Mouse (Mus musculus) G1E (cell line): ENCODE data around the gene Cog5. TPM values are rescaled to one million over a fixed set of nuclear protein-coding genes. Genes with fewer than 3 reads are reported as not detected.
"Not testable (repeated sequence)": the region's sequence is repeated elsewhere in the genome, so short reads cannot be mapped to it uniquely, and the experiment has no call there.

ENCODE experiments used
- ATAC-seq: 2 replicates; pipeline ENCODE4 v1.8.0; 2016; ENCODE audit warnings: mild to moderate bottlenecking; ENCODE audit not compliant: insufficient number of reproducible peaks, poor library complexity, low FRiP score, severe bottlenecking; ENCODE audit errors: extremely low read depth
- DNase-seq: peaks from one replicate; pipeline ENCODE4 v3.0.0; 2012; ENCODE audit warnings: low spot score
- H3K27me3 ChIP-seq: 2 replicates; pipeline ENCODE4 v1.6.1; 2012; ENCODE audit warnings: mild to moderate bottlenecking, low read length, inconsistent platforms; ENCODE audit not compliant: insufficient read depth
- H3K36me3 ChIP-seq: replicated peaks from 2 replicates; pipeline ENCODE3; 2012; ENCODE audit warnings: mild to moderate bottlenecking, inconsistent platforms
- H3K4me1 ChIP-seq: 2 replicates; pipeline ENCODE4 v1.6.1; 2012; ENCODE audit warnings: low read depth, low read length, inconsistent platforms, mixed read lengths; ENCODE audit not compliant: insufficient read depth
- H3K4me3 ChIP-seq: 2 replicates; pipeline ENCODE4 v1.5.1; 2012; ENCODE audit warnings: low read depth, mild to moderate bottlenecking, inconsistent platforms, low read length, moderate library complexity, mixed read lengths
- H3K9me3 ChIP-seq: replicated peaks from 2 replicates; pipeline ENCODE4 v1.6.1; 2012; ENCODE audit warnings: inconsistent platforms
- CTCF ChIP-seq: IDR thresholded peaks from 2 replicates; pipeline ENCODE4 v1.5.1; 2012; ENCODE audit warnings: low read depth, low read length, inconsistent platforms, mixed read lengths
- GATA1 ChIP-seq: IDR thresholded peaks from 2 replicates; pipeline ENCODE4 v1.6.1; 2012; ENCODE audit warnings: borderline replicate concordance, low read length, inconsistent platforms, mixed read lengths
- GATA2 ChIP-seq: IDR thresholded peaks from 2 replicates; pipeline ENCODE4 v1.6.1; 2012; ENCODE audit warnings: low read depth, low read length, inconsistent platforms, borderline replicate concordance
- POLR2AphosphoS5 ChIP-seq: IDR thresholded peaks from 2 replicates; pipeline ENCODE4 v1.6.1; 2012; ENCODE audit warnings: low read depth, low read length, inconsistent platforms; ENCODE audit not compliant: insufficient replicate concordance
- TAL1 ChIP-seq: conservative IDR thresholded peaks from 2 replicates; pipeline ENCODE4 v1.6.1; 2012; ENCODE audit warnings: low read depth, low read length, inconsistent platforms, mixed read lengths
- polyA plus RNA-seq: library from polyadenylated mRNA; stranded (reverse); fragments of >175 nt; gene quantifications from 2 replicates; pipeline ENCODE4 v1.2.3, GENCODE M21; 2012
- total RNA-seq, 2 experiments: library from RNA; stranded (forward) in 1 of 2; stranded (reverse) in 1 of 2; fragments of 200-1000 nt in 1 of 2; fragments of >200 nt in 1 of 2; fragmentation: Nextera tagmentation in 1 of 2; gene quantifications; 2 replicates each; pipeline ENCODE4 v1.2.3; 2014 to 2017

Gene Cog5
- total RNA-seq (2014; fragmentation: Nextera tagmentation) (142 and 156 TPM in 2 replicates), total RNA-seq (2017) (90.1 and 101 TPM in 2 replicates), polyA plus RNA-seq (3.0 and 4.7 TPM in 2 replicates)

DNA sequence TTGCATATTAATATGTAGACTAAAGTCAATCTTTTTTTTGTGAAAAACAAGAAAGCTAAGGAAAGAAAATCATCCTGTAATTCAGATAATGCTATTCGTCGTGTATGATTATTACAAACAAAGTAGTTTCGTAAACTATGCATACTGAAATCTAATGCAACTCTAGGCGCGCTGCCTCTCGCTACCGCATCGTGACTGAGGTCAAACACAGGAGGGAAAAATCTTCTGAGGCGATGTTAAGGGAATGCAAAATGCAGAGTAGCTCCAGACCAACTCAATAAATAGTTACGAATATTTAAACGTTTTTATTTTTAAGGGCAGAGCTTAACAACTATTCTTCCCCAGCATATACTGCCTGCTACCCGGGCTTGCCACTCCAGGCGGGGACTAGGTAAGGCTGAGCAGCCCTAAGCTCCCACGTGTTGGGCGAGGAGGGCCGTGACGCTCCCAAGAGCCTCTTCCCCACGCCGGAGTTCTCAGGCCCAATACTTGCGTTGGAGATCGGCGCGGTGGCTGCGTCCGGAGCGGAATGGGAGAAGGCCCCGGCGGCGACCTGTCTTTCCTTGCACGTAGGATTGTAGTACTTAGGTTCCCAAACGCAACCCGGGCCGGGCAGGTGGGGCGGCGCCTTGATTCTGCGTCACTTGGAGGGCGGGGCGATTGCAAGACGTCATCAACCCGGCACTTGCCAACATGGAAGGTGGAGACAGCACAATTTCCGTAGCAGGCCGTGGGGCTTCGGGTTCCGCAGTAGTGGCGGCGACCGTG, at the start of gene Cog5, which contains the start of gene Dus4l:
Gene Cog5 (plus strand): TSS at position 673 of the 768 bp plus-strand sequence.
Gene Dus4l (minus strand): TSS at position 630 of the 768 bp plus-strand sequence.
- H3K4me3 ChIP-seq = peak within 1 kb of the TSS; percentile 80
- no peaks in the 10 kb centered on the region for H3K27me3 ChIP-seq
- H3K36me3 ChIP-seq = peaks cover 34% of the 10 kb centered on the region
- H3K9me3 ChIP-seq = no peaks in the 10 kb centered on the region
- TF ChIP-seq GATA1 = no peak
- TF ChIP-seq TAL1 = no peak
- no peak for TF ChIP-seq CTCF
- TF ChIP-seq POLR2AphosphoS5 = no peak
- no peak for TF ChIP-seq GATA2
- ATAC-seq (peak; percentile 81), DNase-seq (peak; percentile 92)
- H3K4me1 ChIP-seq = peaks cover 26% of the 10 kb centered on the region

DNA sequence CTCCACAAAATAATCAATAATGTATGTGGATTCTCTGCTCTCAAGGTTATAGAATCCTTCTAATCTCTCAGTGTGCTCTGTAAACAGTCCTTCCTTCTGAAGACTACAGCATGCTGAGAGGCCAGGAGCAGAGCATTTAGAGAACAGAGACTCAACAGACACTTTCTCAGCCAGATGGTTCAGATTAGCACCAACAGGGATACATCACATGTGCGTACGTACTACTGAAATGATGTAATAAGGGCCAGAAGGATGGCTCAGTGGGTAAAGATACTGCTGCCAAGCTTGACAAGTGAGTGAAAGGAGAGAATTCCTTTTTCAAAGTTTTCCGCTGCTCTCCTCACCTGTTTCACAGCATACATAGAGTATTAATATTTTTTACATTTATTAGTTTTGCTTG, 49.8 kb upstream of the Cog5 start:
- TF ChIP-seq POLR2AphosphoS5 (no peak), CTCF (no peak), TAL1 (no peak), GATA2 (no peak)
- H3K4me3 ChIP-seq = no peak overlapping the region
- peaks cover 68% of the 10 kb centered on the region for H3K36me3 ChIP-seq
- no peak for ATAC-seq
- no peak for DNase-seq
- no peaks in the 10 kb centered on the region for H3K9me3 ChIP-seq
- H3K4me1 ChIP-seq = peaks cover 6% of the 10 kb centered on the region; the same call in 1 of the 2 replicates
- H3K27me3 ChIP-seq = no peaks in the 10 kb centered on the region

DNA sequence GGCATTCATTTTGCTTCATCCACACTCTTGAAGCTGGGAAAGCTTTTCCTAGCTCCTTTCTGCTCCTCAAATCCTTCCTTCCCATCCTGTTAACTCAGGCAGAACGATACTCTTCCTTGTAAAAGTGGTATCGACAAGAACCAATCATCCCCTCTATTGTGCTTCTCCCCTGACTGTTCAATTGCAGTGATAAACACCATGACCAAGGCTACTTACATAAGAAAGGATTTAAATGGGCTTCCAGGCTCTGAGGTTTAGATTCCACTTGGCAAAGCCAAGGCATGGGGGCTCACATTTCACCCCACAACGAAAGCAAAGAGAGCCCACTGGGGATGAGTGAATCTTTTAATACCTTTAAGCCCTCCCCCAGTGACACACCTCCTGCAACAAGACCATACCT, 46.5 kb upstream of the Cog5 start:
- H3K27me3 ChIP-seq = no peaks in the 10 kb centered on the region
- peaks cover 77% of the 10 kb centered on the region for H3K36me3 ChIP-seq
- ATAC-seq (no peak), DNase-seq (no peak)
- H3K4me1 ChIP-seq = peaks cover 6% of the 10 kb centered on the region; the same call in 1 of the 2 replicates
- TF ChIP-seq CTCF = no peak
- H3K4me3 ChIP-seq = no peak overlapping the region
- H3K9me3 ChIP-seq = no peaks in the 10 kb centered on the region

DNA sequence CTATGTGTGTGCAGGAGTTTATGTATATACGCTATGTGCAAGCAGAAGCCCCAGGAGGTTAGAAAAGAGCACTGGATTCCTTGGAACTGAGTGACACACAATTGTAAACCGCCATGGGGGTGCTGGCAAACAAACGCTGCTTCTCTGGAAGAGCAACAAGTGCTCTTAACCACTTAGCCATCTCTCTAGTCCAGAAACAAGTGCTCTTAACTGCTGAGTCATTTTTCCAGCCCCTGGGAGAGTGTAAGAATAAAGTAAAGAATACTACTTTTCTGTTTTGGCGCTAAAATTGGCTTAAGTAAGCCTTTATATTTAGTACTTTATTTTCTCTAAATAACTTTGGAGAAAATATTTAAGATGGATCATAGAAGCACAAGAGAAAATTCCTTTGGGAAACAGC, 41.3 kb upstream of the Cog5 start:
- ATAC-seq = no peak
- Histone ChIP-seq H3K27me3 (no peaks in the 10 kb centered on the region), H3K4me1 (peaks cover 2% of the 10 kb centered on the region; the same call in 1 of the 2 replicates), H3K9me3 (no peaks in the 10 kb centered on the region), H3K4me3 (no peak overlapping the region), H3K36me3 (peaks cover 82% of the 10 kb centered on the region)
- DNase-seq = no peak
- no peak for TF ChIP-seq POLR2AphosphoS5
- no peak for TF ChIP-seq CTCF

DNA sequence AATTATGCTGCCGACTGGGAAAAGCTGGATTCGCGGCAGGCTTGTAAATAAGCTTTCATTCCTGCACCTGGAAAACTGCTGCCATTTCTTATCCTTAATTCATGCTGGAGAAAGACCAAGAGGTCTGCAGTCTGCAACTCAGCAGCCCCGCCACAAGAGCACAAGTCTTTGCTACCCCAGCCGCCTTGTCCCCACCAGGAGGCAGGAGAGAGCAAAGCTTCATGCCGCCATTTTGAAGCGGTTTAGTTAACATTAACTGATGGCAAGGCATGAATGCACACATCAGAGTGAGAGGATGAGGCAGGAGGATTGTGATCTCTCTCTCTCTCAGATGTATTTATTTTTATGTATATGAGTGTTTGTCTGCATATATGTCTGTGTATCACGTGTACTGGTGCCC, 34.6 kb upstream of the Cog5 start:
- Histone ChIP-seq H3K9me3 (no peaks in the 10 kb centered on the region), H3K27me3 (no peaks in the 10 kb centered on the region), H3K36me3 (peaks cover 84% of the 10 kb centered on the region), H3K4me3 (no peak overlapping the region), H3K4me1 (no peaks in the 10 kb centered on the region)
- DNase-seq = no peak
- ATAC-seq = no peak
- no peak for TF ChIP-seq GATA1
- no peak for TF ChIP-seq POLR2AphosphoS5
- no peak for TF ChIP-seq CTCF
- TF ChIP-seq TAL1 = no peak
- TF ChIP-seq GATA2 = no peak

DNA sequence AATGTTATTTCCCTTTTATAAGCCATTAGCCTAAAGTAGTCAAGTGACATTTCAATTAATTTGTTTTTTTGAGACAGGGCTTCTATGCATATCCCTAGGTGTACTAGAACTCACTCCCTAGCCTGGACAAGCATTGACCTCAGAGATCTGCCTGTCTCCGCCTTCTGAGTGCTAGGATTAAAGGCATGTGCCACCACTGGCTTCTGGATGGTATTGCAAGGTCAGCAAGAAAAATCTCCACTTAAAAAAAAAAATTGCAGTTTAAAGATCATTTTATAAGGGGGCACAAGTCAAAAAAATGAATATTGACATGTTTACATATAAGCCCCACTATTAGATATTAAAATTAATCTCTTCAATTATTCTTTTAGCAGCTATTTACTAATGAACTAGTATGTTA, 29.7 kb upstream of the Cog5 start:
- ATAC-seq (no peak), DNase-seq (no peak)
- Histone ChIP-seq H3K4me1 (peaks cover 4% of the 10 kb centered on the region), H3K36me3 (peaks cover 89% of the 10 kb centered on the region), H3K9me3 (no peaks in the 10 kb centered on the region), H3K4me3 (no peak overlapping the region), H3K27me3 (no peaks in the 10 kb centered on the region)
- TF ChIP-seq GATA1 (no peak), CTCF (no peak), TAL1 (no peak), GATA2 (no peak), POLR2AphosphoS5 (no peak)

DNA sequence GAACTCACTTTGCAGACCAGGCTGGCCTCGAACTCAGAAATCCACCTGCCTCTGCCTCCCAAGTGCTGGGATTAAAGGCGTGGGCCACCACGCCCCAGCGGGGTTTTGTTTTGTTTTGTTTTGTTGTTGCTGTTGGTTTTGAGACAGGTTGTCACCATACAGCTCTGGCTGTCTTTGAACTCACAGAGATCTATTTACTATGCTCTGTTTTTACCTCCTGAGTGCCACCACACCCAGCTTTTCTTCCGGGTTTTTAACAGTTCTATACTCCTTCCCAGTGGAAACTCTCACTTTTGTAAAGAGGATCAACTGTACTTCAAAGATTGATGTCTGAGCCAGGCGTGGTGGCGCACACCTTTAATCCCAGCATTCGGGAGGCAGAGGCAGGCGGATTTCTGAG, 26.3 kb upstream of the Cog5 start:
- Histone ChIP-seq H3K36me3 (peaks cover 88% of the 10 kb centered on the region), H3K4me1 (peaks cover 20% of the 10 kb centered on the region)
- not testable (repeated sequence) for DNase-seq, H3K4me3 ChIP-seq, H3K27me3 ChIP-seq, ATAC-seq, H3K9me3 ChIP-seq
